Mouse (Mus musculus) ES-CJ7 (cell line): ENCODE data around the gene Praf2.
"Not testable (repeated sequence)": the region's sequence is repeated elsewhere in the genome, so short reads cannot be mapped to it uniquely, and the experiment has no call there.

ENCODE experiments used
- DNase-seq: peaks from one replicate; pipeline ENCODE4 v3.0.0; 2011; ENCODE audit warnings: low read depth, low spot score

Gene Praf2

GRCm38 (mm10) chrX:7739336-7740081 is 11.3 kb downstream of the Praf2 start:
- no peak for DNase-seq

DNA sequence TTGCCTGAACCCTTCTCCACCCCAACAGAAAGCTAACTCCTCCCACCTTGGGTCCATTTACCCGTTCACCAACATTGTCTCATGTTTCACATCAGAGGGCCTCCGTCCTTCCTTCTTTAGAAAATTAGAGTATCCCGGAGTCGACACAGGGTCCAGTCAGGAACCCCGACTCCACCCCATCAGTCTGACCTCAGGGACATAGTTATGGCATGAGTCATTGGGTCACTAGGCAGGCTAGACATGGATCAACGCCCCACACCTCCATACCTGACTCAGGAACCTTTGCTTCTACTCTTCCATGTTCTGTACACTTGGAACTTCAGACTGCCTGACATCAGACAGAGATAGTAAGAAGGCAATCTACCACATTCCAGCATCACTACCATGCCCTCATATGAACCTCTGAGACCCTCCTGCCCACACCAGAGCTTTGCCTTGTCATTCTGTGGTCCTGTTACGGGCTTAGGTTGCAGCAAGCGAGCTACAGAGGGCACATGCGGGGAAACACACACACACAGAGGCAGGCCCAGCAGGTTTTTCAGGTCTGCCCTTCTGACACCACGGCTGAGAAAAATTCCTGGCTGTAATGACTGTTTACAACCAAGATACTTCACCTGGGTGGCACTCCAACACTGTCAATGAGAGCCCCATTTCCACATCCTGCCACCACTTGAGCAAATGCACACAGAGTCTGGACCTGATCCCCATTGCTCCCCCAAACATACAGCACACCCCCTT is 12.0 kb downstream of the Praf2 start:
- no peak for DNase-seq

DNA sequence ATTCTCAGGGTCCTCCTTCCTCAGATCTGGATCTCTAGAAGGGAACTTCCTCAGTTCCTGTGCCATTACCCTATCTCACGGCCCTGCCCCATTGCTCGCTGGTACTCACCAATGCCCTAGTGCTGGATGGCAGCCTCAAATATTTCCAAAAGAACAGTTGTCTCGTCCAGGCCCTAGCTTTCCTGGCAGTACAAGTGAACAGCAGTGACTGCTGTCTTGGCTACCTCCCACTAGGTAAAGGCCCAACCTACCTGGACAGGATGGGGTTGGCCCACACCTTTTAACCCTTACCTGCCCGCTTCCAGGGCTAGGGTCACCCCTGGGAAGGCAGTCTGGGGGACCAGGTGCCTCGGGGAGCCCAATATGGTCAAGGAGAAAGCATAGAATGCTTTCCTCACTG is 12.9 kb downstream of the Praf2 start:
- no peak for DNase-seq

- DNase-seq, result no peak
Measured at GRCm38 (mm10) chrX:7743470-7743869, 15.2 kb downstream of the Praf2 start.

DNA sequence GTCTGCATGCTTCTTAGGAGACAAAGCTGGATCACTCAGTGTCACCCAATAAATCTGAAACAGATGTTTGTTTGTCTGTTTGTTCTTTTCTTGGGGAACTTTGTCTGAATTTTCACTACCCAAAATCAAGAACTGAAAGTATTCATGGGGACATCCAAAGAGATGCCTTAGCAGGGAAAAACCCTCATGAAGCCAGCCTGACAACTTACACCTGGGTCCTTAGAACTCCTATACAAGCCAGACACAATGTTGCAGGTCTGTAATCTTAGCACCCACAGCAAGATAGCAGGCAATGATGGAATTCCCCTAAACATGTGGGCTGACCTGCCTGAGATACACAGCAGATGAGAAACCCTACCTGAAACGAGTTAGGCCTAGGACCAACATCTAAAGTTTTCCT is 16.7 kb downstream of the Praf2 start:
- no peak for DNase-seq

GRCm38 (mm10) chrX:7745429-7745828 is 17.2 kb downstream of the Praf2 start:
- no peak for DNase-seq

DNA sequence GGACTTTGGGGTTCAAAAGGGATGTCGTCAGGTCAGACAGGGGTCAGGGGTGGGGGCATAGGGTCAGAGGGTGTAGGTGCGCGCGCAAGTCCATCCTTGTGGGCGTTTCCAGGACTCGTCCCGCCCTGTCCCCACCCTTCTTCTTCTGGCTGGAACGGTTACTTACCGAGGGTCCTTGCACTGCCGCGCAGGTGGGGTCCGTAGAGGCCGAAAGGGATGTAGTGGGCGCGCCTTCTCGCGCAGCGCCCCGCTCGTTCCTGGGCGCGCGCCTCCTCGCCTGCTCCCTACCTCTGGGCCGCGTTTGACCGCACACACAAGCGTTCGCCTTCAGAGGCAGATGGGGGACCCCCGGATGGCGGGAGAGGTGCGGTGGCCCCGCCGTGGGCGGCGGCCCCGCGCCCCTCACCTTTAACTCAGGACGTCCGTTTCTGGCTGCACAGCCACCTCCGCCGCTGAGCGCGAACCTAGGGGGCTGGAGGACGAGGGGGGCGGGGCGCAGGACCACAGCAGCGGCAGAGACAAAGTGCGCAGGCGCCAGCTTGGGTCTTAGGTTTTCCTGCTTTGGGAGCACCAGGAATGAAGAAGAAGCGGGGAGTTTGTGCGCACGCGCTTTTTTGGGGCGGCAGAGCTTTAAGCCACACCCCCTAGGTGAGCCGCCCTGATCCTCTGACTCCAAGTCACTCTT is 22.3 kb downstream of the Praf2 start, which contains the start of gene Ccdc120:
Gene Ccdc120 (minus strand): TSS at position 474 of the 685 bp plus-strand sequence.
- DNase-seq, result peak; percentile 92

DNA sequence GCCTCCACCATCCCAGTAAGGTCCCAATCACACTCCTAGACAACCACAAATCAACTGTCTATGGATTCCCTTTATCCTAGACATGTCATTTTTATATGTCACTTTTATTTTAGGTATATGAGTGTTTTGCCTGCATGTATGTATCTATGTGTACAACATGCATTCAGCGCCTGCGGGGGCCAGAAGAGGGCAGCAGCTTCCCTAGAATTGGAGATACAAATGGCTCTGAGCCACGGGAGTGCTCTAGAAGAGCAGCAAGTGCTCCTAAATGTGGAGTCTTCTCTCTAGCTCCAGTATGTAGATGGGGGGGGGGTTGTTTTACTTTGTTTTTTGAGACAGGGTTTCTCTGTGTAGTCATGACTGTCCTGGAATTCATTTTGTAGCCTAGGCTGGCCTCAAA is 25.4 kb downstream of the Praf2 start:
- DNase-seq, result not testable (repeated sequence)

DNA sequence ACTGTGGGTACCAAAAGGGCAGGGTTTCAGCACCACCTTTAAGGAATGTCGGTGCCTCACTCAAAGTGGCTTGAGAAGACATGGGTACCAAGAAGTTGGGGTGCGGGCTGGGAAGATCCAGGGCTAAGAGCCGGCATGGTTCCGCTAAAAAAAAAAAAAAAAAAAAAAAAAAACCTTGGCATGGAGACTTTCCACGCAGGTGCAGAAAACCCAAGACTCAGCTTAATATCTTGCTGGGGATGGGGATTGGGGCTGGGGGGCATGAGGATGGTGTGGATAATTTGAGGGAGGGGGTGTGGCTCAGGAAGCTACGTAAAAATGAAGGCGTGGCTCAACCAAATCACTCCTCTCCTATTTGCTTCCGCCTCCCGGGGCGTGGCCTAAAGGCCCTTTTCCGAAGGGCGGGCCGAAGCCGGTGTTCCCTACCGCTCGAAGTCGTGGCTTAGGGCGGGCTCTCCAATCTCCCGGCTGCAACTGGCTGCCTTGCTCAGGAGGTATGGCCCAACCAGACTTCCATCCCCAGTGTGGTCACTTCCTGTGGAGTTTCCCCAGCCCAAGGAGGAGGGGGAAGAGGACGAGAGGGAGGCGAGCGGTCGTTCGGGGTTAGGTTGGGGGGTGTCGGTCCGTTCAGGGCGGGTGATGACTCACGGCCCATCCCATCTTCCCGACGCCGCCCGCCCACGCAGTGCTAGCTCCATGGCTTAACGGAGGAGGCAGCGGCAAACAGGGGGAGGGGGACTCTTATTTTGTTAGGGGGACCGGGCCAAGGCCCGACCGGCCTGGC is 34.1 kb downstream of the Praf2 start, which contains the start of gene Tfe3:
Gene Tfe3 (plus strand): TSS at position 424 of the 784 bp plus-strand sequence.
- peak; percentile 92 for DNase-seq

DNA sequence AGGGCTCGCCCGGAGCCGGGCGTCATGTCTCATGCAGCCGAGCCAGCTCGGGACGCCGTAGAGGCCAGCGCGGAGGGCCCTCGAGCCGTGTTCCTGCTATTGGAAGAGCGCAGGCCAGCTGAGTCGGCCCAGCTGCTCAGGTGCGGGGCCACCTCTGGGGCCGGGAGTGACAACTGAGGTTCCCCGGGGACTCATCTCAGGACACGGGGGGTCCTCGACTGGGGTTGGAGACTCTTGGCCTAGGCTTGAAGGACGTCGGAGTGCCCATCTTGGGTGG is 34.6 kb downstream of the Praf2 start:
- DNase-seq, result no peak

- peak; percentile 43 for DNase-seq
Measured at GRCm38 (mm10) chrX:7763631-7764393, 35.6 kb downstream of the Praf2 start.

DNA sequence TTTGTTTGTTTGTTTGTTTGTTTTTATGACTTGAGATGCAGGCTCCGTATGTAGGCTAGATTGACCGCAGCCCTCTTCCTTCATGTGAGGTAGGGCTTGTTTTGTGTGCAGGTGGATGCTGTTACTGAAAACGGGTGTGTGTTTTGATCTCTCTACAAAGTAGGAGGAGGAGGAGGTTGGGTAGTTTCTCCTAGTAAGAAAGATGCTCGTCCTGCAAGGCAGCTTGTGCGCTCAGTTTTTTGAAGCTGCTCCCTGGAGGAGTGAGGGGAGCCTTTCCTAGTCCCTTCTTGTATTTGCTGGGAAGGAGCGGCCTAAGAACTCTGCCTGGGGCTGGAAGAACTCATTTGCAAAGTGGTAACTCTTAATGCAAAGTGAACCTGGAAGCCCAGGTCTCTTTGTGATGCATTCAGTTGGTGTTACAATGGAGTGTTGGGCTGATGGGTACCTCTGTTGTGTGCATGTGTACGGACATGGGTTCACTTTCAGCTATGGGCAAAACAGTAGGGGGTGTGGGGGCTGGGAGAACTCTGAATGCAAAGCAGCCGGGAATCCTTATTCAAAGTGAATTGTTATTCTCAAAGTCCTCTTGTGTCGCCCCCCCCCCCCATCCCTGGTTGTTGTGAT is 36.5 kb downstream of the Praf2 start:
- DNase-seq, result peak; percentile 95

GRCm38 (mm10) chrX:7765281-7765670 is 37.0 kb downstream of the Praf2 start:
- peak; percentile 46 for DNase-seq

DNA sequence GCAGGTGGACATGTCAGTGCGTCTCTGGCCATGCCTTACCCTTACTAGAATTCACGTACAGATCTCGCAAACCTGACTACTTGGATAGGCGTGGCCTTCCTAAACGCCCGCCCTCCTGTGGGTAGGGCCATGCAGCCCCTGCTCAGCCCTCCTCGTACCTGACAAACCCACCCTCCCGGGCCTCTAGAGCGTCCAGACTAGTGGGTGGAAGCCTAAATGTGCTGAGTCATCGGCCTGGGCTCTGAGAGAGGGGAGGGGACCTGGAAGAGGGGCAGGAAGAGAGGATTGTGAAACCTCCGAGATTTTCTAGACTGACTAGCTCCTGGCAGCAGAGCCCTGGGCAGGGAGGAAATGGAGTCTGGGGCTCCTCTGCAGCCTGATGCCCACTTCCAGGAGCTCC is 37.5 kb downstream of the Praf2 start:
- DNase-seq, result peak; percentile 96

DNA sequence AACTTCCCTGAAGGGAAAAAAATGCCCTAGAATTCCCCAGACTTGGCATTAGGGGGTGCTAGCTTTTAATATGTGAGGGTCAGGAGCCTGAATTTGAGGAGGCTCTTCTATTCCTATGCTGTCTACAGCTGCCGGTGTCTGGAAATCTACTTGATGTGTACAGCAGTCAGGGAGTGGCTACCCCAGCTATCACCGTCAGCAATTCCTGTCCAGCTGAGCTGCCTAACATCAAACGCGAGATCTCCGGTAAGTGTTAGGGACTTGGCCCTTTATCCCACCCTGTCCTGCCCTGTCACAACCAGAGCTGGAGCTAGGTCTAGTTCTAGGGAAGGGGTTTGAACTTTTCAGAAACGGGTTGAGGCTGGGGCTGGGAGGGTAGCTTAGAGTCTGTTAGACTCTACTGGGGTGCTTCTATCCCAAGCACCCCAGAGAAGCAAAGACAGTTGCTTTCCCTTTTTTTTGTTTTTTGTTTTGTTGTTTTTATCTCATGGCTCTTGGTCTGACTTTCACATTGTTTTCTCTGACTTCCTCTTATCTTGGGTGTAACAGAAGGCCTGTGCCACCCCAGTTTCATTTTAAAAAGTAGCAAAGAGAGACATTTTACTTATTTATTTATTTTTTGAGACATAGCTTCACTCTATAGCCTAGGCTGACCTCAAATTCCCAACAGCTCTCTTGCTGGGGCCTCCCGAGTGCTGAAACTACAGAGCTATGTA is 41.2 kb downstream of the Praf2 start:
- no peak for DNase-seq

DNA sequence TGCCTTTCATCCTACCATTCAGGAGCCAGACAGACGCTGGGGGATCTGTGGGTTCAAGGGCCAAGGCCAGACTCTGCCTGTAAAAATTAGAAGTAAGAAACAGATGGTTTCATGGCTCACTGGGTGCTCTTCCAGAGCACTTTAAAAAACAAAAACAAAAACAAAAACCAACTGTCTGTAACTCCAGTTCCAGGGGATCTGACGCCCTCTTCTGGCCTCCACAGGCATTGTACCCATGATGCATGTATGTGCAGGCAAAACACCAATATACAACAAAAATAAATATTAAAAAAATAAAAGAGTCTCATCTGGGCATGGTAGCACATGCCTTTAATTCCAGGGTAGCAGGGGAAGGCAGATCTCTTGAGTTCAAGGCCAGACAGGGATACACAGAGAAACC is 44.5 kb downstream of the Praf2 start:
- no peak for DNase-seq

DNA sequence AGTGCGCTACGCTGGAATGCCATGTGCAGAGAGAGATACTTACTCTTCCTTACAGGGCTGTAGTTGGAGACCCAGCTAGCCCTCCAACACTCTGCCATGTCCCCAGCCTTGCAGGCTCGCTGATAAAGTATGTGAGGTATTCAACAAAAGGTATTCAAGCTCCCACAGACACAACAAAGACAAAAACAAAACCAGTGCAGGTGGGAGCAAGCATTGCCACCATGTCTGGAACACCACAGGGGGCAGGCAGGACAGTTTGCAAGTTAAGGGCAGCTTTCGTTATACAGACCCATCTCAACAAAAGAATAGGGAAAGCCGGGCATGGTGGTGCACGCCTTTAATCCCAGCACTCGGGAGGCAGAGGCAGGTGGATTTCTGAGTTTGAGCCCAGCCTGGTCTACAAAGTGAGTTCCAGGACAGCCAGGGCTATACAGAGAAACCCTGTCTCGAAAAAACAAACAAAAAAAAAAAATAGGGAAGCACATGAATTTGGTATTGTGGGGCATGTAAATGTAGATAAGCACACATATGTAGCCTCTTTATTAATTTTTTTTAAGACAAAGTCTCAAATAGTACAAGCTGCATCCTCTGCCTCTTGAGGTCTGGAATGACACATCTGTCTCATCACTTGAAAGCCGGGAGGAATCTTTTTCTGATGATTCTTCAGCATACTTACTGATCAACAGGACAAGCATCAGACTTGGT is 47.4 kb downstream of the Praf2 start:
- peak; percentile 51 for DNase-seq

GRCm38 (mm10) chrX:7776329-7777082 is 48.3 kb downstream of the Praf2 start:
- DNase-seq, result peak; percentile 45
